Mouse (Mus musculus) NIH3T3 (cell line): ENCODE data around the gene Mfsd2a.

Source experiments
- DNase-seq: peaks from one replicate; pipeline ENCODE4 v3.0.0-alpha.2; 2012; ENCODE audit warnings: low read depth

Mfsd2a gene

GRCm38 (mm10) chr4:122933857-122934256, 27.1 kb downstream of the Mfsd2a start:
- DNase-seq = no peak

DNA sequence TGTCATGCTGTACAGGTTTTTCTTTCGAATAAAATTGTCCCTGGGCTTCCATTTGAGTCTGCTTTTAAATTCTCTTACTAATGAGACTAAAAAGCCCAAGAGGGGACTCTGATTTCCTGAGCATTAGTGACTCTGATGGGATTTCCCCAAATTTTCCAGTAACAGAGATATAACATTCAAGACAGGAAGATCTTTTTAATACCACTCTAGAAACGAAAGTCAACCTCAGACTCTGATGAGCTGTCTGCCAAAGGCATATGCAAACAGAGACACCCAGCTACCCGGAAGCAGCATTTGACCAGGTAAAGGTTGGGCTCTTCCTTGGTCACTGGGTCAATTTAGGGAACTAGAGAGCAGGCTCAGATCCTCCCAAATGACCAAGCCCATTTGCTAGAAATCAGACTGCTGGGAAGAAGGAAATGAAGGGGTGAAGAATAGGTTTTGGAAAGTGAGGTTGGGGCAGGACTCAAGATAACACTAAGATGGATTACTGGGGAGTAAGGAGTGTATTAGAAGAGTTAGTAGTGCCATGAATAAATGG, 27.9 kb downstream of the Mfsd2a start:
- no peak for DNase-seq

DNA sequence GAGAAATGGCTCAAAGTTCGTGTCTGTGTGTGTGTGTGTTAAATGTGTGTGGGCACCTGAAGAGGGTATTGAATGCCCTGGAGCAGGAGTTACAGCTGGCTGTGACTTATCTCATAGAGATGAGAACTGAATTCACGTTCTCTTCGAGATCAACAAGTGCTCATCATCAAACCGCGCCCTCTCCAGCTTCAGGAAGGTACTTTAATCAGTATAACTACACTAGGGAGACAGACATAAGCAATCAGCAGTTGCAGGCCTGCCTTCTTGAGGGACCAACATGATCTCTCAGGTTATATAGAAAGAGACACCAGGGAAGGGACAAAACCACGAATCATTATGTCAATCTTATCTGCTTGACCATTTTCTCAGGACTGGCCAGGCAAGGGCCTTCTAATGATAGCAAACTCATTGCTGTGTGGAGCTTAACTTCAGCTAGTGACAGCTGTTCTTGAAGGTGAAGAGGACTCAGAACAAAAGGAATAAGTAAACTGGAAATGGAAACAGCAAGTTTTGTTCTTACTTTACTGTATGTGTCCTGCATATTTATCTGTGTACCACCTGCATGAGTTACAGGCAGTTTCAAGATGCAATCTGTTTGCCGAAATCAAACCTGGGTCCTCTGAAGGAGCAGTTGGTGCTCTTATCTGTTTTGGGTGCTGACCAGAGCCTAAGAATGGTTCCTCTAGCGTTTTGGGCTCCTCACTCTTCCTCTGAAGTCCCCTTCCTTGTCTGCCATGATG, 28.6 kb downstream of the Mfsd2a start:
- DNase-seq = no peak

DNA sequence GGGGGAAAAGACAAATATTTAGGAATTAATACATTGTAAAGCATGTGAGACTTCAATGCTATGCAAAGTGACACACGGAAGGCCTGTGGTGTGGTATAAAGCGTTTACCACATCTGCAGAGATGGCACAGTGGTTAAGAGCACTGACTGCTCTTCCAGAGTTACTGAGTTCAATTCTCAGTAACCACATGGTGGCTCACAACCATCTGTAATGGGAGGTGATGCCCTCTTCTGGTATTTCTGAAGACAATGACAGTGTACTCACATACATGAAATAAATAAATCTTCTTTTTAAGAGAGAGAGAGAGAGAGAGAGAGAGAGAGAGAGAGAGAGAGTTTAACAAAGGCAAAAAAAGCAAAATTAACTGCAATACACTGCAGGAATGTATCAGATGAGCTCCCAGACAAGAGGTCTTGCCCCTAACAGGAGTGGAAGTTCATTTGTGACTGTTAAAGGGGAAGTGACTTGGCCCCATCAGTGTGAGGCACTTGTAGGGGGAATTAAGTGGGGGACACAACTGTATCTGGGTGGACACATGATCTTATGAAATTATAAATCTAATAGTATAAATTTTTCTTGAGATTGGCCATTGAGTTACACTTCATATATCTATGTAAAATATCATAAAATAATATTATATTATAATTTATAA, 29.9 kb downstream of the Mfsd2a start:
- no peak for DNase-seq

- DNase-seq = no peak
These were observed 37.3 kb downstream of the Mfsd2a start for GRCm38 (mm10) chr4:122923392-122924344.

- DNase-seq = no peak
These were observed 38.1 kb downstream of the Mfsd2a start for GRCm38 (mm10) chr4:122922841-122923240.

DNA sequence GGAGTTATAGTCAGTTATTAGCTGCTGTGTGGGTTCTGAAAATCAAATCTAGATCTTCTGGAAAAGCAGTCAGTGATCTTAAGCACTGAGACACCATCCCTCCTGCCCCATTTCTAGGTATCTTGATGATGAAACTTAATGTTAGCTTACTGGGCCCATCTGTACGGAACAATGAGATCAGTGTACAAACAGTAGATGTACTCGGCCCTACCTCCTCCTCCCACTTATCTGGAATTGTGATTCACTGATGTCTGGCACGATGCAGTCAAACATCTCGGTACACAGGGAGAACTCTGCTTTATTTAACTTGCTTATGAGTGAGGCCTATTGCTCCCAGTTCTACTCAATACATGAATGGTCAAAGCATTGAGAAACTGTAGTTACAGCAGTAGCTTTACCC, 45.0 kb downstream of the Mfsd2a start:
- DNase-seq = no peak

GRCm38 (mm10) chr4:122914186-122914585, 46.8 kb downstream of the Mfsd2a start:
- DNase-seq = peak; percentile 67

GRCm38 (mm10) chr4:122912613-122913012, 48.4 kb downstream of the Mfsd2a start:
- DNase-seq = peak; percentile 34

GRCm38 (mm10) chr4:122910577-122910976, 50.4 kb downstream of the Mfsd2a start:
- DNase-seq = peak; percentile 64

DNA sequence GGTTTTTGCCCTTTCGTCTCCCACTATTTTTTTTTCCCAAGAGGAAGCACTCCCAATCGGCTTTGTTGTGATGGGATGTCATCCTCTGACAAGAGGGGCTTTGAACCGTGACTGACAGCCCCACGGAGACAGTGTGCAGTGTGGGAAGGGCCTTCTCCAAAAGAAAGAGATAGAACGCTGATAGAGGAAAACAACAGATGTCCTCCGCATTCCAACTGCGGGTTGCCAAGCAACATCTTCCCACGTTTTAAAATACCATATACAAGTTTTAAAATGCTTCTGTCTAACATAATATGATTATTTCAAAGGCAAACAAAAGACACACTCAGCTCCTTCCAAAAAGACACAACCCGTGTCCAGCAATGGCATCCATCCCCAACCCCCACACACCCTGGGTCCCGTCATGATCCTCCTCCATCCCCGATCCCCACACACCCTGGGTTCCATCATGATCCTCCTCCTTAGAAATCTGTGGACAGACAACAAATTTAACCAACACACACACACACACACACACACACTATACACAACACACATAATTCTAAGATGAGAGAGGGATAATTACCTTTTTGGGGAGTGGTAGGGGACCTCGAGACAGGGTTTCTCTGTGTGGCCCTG, 51.3 kb downstream of the Mfsd2a start:
- DNase-seq = no peak

DNA sequence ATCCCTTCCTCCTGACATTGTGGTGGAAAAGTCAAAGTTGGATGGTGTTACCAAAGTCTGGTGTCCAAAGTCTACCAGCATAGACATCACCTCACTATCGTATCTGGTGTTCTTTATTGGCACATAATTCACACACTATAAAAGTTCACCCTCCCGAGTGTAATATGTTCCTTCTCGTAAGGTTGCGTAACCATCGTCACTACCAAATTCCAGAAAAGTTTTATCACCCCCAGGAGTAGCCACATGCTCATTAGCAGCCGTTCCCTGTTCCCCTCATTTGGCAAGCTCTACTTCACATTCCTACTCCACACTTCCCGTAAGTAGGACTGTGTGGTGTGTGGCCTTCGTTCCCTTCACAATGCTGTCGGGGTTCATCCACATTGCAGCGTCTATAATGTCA, 55.6 kb downstream of the Mfsd2a start:
- DNase-seq = no peak

GRCm38 (mm10) chr4:122903709-122904108, 57.3 kb downstream of the Mfsd2a start:
- DNase-seq = no peak

GRCm38 (mm10) chr4:122902156-122902555, 58.8 kb downstream of the Mfsd2a start:
- DNase-seq = peak; percentile 19

DNA sequence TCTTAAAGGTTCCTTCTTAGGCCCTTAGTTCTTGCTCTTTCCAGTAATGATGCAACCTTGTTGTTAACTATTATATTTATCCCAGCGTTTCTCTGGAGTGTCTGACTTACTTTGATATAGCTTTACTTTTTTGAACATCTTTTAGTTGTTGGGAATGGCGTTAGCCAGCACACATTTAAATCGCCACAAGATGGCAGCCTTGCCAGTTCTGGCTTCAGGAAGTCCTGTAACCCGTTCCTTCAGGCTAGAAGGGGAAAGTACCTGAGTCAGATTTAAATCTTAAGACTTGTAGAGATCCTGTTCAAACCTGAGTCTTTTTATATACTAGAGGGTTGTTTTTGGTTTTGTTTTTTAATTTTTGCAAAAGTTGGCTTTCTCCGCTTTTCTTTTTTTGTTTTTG, 62.7 kb downstream of the Mfsd2a start:
- peak; percentile 85 for DNase-seq

GRCm38 (mm10) chr4:122897750-122898149, 63.2 kb downstream of the Mfsd2a start:
- no peak for DNase-seq
